Mouse (Mus musculus): ENCODE measurements around the gene Wdr61. TPM values are rescaled to one million over a fixed set of nuclear protein-coding genes. Genes with fewer than 3 reads are reported as not detected.

Gene Wdr61
- total RNA-seq (2021): 10 to 100 TPM; 51.8 to 52.7 TPM

GRCm38 (mm10) chr9:54733921-54734638 is at the start of gene Wdr61:
Gene Wdr61, minus strand, starts transcription at chr9:54734519.
- DNase-seq (ENCODE audit: low spot score in 2 of 2): peak; percentile 96 to 98
- intact Hi-C loops (cut with DNase I): loop anchor here (10.0 kb wide), 1 partner anchor 221 kb away; the partner anchor contains the start of genes AY074887 and Psma4

GRCm38 (mm10) chr9:54784003-54784402 is 49.7 kb upstream of the Wdr61 start:
- DNase-seq (ENCODE audit: low spot score in 2 of 2): no peak
- intact Hi-C loops (cut with DNase I): no loop called here

GRCm38 (mm10) chr9:54782504-54782903 is 48.2 kb upstream of the Wdr61 start:
- intact Hi-C loops (cut with DNase I): no loop called here
- no peak for DNase-seq (ENCODE audit: low spot score in 2 of 2)

- intact Hi-C loops (cut with DNase I): no loop called here
- DNase-seq (ENCODE audit: low spot score in 2 of 2): no peak
Measured at GRCm38 (mm10) chr9:54779280-54779679, 45.0 kb upstream of the Wdr61 start.

GRCm38 (mm10) chr9:54776451-54776982 is 42.2 kb upstream of the Wdr61 start:
- no peak for DNase-seq (ENCODE audit: low spot score in 2 of 2)
- intact Hi-C loops (cut with DNase I): no loop called here

GRCm38 (mm10) chr9:54770140-54770780 is 35.9 kb upstream of the Wdr61 start:
- no peak for DNase-seq (ENCODE audit: low spot score in 2 of 2)
- intact Hi-C loops (cut with DNase I): no loop called here

- DNase-seq (ENCODE audit: low spot score in 2 of 2): no peak
- intact Hi-C loops (cut with DNase I): no loop called here
Measured at GRCm38 (mm10) chr9:54765336-54766085, 31.2 kb upstream of the Wdr61 start.

- intact Hi-C loops (cut with DNase I): no loop called here
- no peak for DNase-seq (ENCODE audit: low spot score in 2 of 2)
Measured at GRCm38 (mm10) chr9:54764561-54765217, 30.4 kb upstream of the Wdr61 start, which contains the start of gene Crabp1. Gene Crabp1, plus strand, starts transcription at chr9:54764748.

- intact Hi-C loops (cut with DNase I): no loop called here
- DNase-seq (ENCODE audit: low spot score in 2 of 2): no peak
Measured at GRCm38 (mm10) chr9:54764091-54764490, 29.8 kb upstream of the Wdr61 start.

GRCm38 (mm10) chr9:54759592-54759991 is 25.3 kb upstream of the Wdr61 start:
- DNase-seq (ENCODE audit: low spot score in 2 of 2): no peak
- intact Hi-C loops (cut with DNase I): loop anchor here (5.0 kb wide), 1 partner anchor 33 kb away; no protein-coding TSS in a partner anchor

- no peak for DNase-seq (ENCODE audit: low spot score in 2 of 2)
- intact Hi-C loops (cut with DNase I): no loop called here
Measured at GRCm38 (mm10) chr9:54752944-54753295, 18.6 kb upstream of the Wdr61 start.

GRCm38 (mm10) chr9:54752201-54752943 is 18.1 kb upstream of the Wdr61 start:
- no peak for DNase-seq (ENCODE audit: low spot score in 2 of 2)
- intact Hi-C loops (cut with DNase I): no loop called here

GRCm38 (mm10) chr9:54751684-54752083 is 17.4 kb upstream of the Wdr61 start:
- intact Hi-C loops (cut with DNase I): no loop called here
- DNase-seq (ENCODE audit: low spot score in 2 of 2): no peak

- intact Hi-C loops (cut with DNase I): no loop called here
- no peak for DNase-seq (ENCODE audit: low spot score in 2 of 2)
Measured at GRCm38 (mm10) chr9:54750215-54750981, 16.1 kb upstream of the Wdr61 start.

- intact Hi-C loops (cut with DNase I): no loop called here
- no peak for DNase-seq (ENCODE audit: low spot score in 2 of 2)
Measured at GRCm38 (mm10) chr9:54745740-54746370, 11.5 kb upstream of the Wdr61 start.

- intact Hi-C loops (cut with DNase I): no loop called here
- DNase-seq (ENCODE audit: low spot score in 2 of 2): no peak
Measured at GRCm38 (mm10) chr9:54743891-54744290, 9.6 kb upstream of the Wdr61 start.

- DNase-seq (ENCODE audit: low spot score in 2 of 2): peak; percentile 48
Measured at GRCm38 (mm10) chr9:54738376-54738775, 4.1 kb upstream of the Wdr61 start.

GRCm38 (mm10) chr9:54736284-54736701 is 2.0 kb upstream of the Wdr61 start:
- intact Hi-C loops (cut with DNase I): loop anchor here (5.0 to 10.0 kb wide), 2 partner anchors 219 to 371 kb away; partner anchors contain the start of genes AY074887 and Psma4
- DNase-seq (ENCODE audit: low spot score in 2 of 2): no peak

More at GRCm38 (mm10) chr9:54738376-54738775, 4.1 kb upstream of the Wdr61 start:
- intact Hi-C loops (cut with DNase I): loop anchor here (1.0 to 10.0 kb wide), 3 partner anchors 83 to 369 kb away; partner anchors contain the start of genes AY074887 and Psma4
